Mouse (Mus musculus): ENCODE measurements around the gene Lsamp. TPM values are rescaled to one million over a fixed set of nuclear protein-coding genes. Genes with fewer than 3 reads are reported as not detected.

The Lsamp gene
- polyA plus RNA-seq, 1 experiment, result not detected

DNA sequence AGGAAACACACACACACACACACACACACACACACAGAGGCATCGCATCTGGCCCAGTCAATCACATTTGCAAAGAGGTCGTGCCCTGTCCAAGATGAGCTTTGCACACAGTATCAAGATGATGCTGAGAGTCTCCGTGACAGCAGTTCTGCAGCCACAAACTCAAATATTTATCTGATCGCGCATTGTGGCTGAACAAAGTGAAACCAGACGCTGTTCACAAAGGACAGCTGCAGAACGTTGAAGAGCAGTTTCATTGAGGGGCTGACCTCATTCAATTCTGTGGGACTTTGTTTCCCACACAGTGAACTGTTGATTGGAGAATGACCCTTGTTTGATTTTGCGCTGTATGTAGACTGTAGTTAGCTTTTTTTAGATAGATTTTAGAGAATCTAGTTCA lies 2168.5 kb downstream of the Lsamp start:
- Histone ChIP-seq H3K4me2 (ENCODE audit: low read depth) (peak overlapping the region; percentile 52), H3K36me3 (ENCODE audit: control insufficient read depth, insufficient read depth) (no peaks in the 10 kb centered on the region), H3K79me2 (ENCODE audit: control insufficient read depth, insufficient read depth) (no peaks in the 10 kb centered on the region), H3K27me3 (ENCODE audit: control insufficient read depth, insufficient read depth, insufficient read length) (no peaks in the 10 kb centered on the region), H3ac (ENCODE audit: control insufficient read depth, insufficient read length) (no peak overlapping the region), H3K4me3 (no peak overlapping the region)
- TF ChIP-seq POLR2AphosphoS2 (IDR thresholded peaks at IDR 0.05; ENCODE audit: insufficient read length, low read depth) (no peak), MYOD1 (IDR thresholded peaks at IDR 0.05; ENCODE audit: control insufficient read depth in 1 of 3, insufficient read length in 2 of 3, low read depth in 2 of 3) (peak; percentile 87 to 98 (median 97)), POLR2A (IDR thresholded peaks at IDR 0.05; ENCODE audit: insufficient read length, low read depth) (no peak), E2F4 (IDR thresholded peaks at IDR 0.05; ENCODE audit: insufficient read depth) (no peak), TCF12 (IDR thresholded peaks at IDR 0.05; ENCODE audit: insufficient read depth, poor library complexity, severe bottlenecking) (peak; percentile 63), USF1 (IDR thresholded peaks at IDR 0.05; ENCODE audit: low read depth) (no peak), REST (IDR thresholded peaks at IDR 0.05; ENCODE audit: insufficient read depth, insufficient read length) (no peak), CEBPB (IDR thresholded peaks at IDR 0.05; ENCODE audit: insufficient read depth, poor library complexity, severe bottlenecking) (no peak), MAX (IDR thresholded peaks at IDR 0.05; ENCODE audit: low read depth) (no peak), MYOG (IDR thresholded peaks at IDR 0.05; ENCODE audit: control insufficient read depth in 1 of 3, insufficient read depth in 1 of 3, insufficient read length in 2 of 3, low read depth in 2 of 3) (peak; percentile 24 to 64 (median 50)), SRF (IDR thresholded peaks at IDR 0.05; ENCODE audit: control insufficient read depth, insufficient read length, low read depth) (no peak), TCF3 (IDR thresholded peaks at IDR 0.05; ENCODE audit: insufficient read length, low read depth) (peak; percentile 71)

DNA sequence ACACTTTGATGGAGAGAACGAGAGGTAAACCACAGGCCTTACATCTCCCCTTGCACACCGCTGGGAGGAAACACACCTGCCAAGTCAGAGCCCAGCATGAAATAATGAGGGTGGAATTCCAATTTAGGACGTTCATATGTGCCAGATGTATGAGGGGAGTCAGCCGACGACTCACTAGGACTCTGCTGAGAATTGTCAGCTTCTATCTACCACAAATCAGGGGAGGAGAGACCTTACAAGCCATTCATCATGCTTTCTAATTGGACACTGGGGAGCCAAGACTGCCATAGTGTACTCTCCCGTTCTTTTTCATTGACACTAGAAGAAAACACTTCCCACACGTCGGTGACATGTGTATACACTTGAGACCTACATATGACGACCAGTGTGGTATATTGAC lies 2173.7 kb downstream of the Lsamp start:
- Histone ChIP-seq H3K4me3 (no peak overlapping the region), H3K4me2 (ENCODE audit: low read depth) (no peak overlapping the region)
- no peak for TF ChIP-seq MYOD1 (IDR thresholded peaks at IDR 0.05; ENCODE audit: control insufficient read depth in 1 of 3, insufficient read length in 2 of 3, low read depth in 2 of 3)
- TF ChIP-seq SRF (IDR thresholded peaks at IDR 0.05; ENCODE audit: control insufficient read depth, insufficient read length, low read depth), result no peak
- no peak for TF ChIP-seq POLR2AphosphoS2 (IDR thresholded peaks at IDR 0.05; ENCODE audit: insufficient read length, low read depth)
- TF ChIP-seq REST (IDR thresholded peaks at IDR 0.05; ENCODE audit: insufficient read depth, insufficient read length), result no peak
- TF ChIP-seq E2F4 (IDR thresholded peaks at IDR 0.05; ENCODE audit: insufficient read depth), result no peak
- no peak for TF ChIP-seq CEBPB (IDR thresholded peaks at IDR 0.05; ENCODE audit: insufficient read depth, poor library complexity, severe bottlenecking)
- no peak for TF ChIP-seq USF1 (IDR thresholded peaks at IDR 0.05; ENCODE audit: low read depth)
- TF ChIP-seq MAX (IDR thresholded peaks at IDR 0.05; ENCODE audit: low read depth), result no peak

DNA sequence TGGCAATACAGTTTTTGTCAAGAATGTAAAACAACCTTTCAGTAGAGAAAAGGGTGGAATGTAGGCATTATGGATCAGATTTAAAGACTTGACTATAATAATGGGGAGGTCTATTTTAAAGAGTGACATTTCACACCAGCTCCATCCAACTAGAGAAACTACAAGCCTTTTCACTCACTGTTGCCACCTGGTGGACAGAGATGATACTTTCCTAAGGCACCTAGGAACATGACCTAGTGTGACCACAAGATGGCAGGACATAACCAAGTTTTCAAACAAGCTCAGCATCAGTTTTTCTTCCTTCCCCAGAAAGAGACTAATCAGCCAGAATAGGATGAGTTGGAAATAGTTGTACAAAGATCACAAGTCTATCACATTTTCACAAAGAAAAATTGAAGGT lies 2180.8 kb downstream of the Lsamp start:
- H3K4me3 ChIP-seq, result no peak overlapping the region
- no peak overlapping the region for H3ac ChIP-seq (ENCODE audit: control insufficient read depth, insufficient read length)
- H3K4me2 ChIP-seq (ENCODE audit: low read depth), result no peak overlapping the region
- no peak for TF ChIP-seq REST (IDR thresholded peaks at IDR 0.05; ENCODE audit: insufficient read depth, insufficient read length)
- no peak for TF ChIP-seq POLR2A (IDR thresholded peaks at IDR 0.05; ENCODE audit: insufficient read length, low read depth)
- no peak for TF ChIP-seq MYOG (IDR thresholded peaks at IDR 0.05; ENCODE audit: control insufficient read depth in 1 of 3, insufficient read depth in 1 of 3, insufficient read length in 2 of 3, low read depth in 2 of 3)
- no peak for TF ChIP-seq TCF12 (IDR thresholded peaks at IDR 0.05; ENCODE audit: insufficient read depth, poor library complexity, severe bottlenecking)
- TF ChIP-seq MYOD1 (IDR thresholded peaks at IDR 0.05; ENCODE audit: control insufficient read depth in 1 of 3, insufficient read length in 2 of 3, low read depth in 2 of 3), result no peak
- TF ChIP-seq MAX (IDR thresholded peaks at IDR 0.05; ENCODE audit: low read depth), result no peak
- TF ChIP-seq USF1 (IDR thresholded peaks at IDR 0.05; ENCODE audit: low read depth), result no peak
- no peak for TF ChIP-seq TCF3 (IDR thresholded peaks at IDR 0.05; ENCODE audit: insufficient read length, low read depth)
- no peak for TF ChIP-seq CEBPB (IDR thresholded peaks at IDR 0.05; ENCODE audit: insufficient read depth, poor library complexity, severe bottlenecking)
- no peak for TF ChIP-seq E2F4 (IDR thresholded peaks at IDR 0.05; ENCODE audit: insufficient read depth)
- no peak for TF ChIP-seq SRF (IDR thresholded peaks at IDR 0.05; ENCODE audit: control insufficient read depth, insufficient read length, low read depth)
- no peak for TF ChIP-seq POLR2AphosphoS2 (IDR thresholded peaks at IDR 0.05; ENCODE audit: insufficient read length, low read depth)
- no peaks in the 10 kb centered on the region for H3K79me2 ChIP-seq (ENCODE audit: control insufficient read depth, insufficient read depth)
- no peaks in the 10 kb centered on the region for H3K36me3 ChIP-seq (ENCODE audit: control insufficient read depth, insufficient read depth)
- no peaks in the 10 kb centered on the region for H3K27me3 ChIP-seq (ENCODE audit: control insufficient read depth, insufficient read depth, insufficient read length)

More for the DNA sequence above, 2173.7 kb downstream of the Lsamp start:
- no peaks in the 10 kb centered on the region for H3K79me2 ChIP-seq (ENCODE audit: control insufficient read depth, insufficient read depth)
- no peaks in the 10 kb centered on the region for H3K27me3 ChIP-seq (ENCODE audit: control insufficient read depth, insufficient read depth, insufficient read length)
- no peaks in the 10 kb centered on the region for H3K36me3 ChIP-seq (ENCODE audit: control insufficient read depth, insufficient read depth)
- no peak overlapping the region for H3ac ChIP-seq (ENCODE audit: control insufficient read depth, insufficient read length)

DNA sequence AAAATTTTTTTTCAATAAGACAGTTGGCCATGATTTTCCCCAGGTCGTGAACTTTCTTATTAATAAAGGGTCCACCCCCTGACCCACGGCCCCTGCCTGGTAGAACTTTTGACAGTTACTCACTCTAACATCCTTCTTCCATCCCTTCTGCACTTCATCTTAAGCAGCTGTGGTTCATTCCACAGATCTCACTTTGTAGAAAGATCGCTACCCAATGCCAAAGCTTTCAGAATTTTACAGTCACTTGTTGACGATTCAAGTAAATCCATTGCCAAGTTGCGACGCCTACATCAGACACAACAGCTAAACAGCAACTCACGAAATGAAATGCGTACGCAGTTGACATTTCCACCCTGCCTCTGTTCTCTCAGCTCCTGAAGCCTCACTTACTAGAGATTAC lies 2184.1 kb downstream of the Lsamp start:
- no peaks in the 10 kb centered on the region for H3K79me2 ChIP-seq (ENCODE audit: control insufficient read depth, insufficient read depth)
- H3K27me3 ChIP-seq (ENCODE audit: control insufficient read depth, insufficient read depth, insufficient read length), result no peaks in the 10 kb centered on the region
- H3K36me3 ChIP-seq (ENCODE audit: control insufficient read depth, insufficient read depth), result no peaks in the 10 kb centered on the region
- no peak overlapping the region for H3ac ChIP-seq (ENCODE audit: control insufficient read depth, insufficient read length)
- no peak overlapping the region for H3K4me2 ChIP-seq (ENCODE audit: low read depth)
- TF ChIP-seq REST (IDR thresholded peaks at IDR 0.05; ENCODE audit: insufficient read depth, insufficient read length) (no peak), USF1 (IDR thresholded peaks at IDR 0.05; ENCODE audit: low read depth) (no peak), MYOG (IDR thresholded peaks at IDR 0.05; ENCODE audit: control insufficient read depth in 1 of 3, insufficient read depth in 1 of 3, insufficient read length in 2 of 3, low read depth in 2 of 3) (no peak), CEBPB (IDR thresholded peaks at IDR 0.05; ENCODE audit: insufficient read depth, poor library complexity, severe bottlenecking) (no peak), MAX (IDR thresholded peaks at IDR 0.05; ENCODE audit: low read depth) (no peak), E2F4 (IDR thresholded peaks at IDR 0.05; ENCODE audit: insufficient read depth) (no peak), TCF12 (IDR thresholded peaks at IDR 0.05; ENCODE audit: insufficient read depth, poor library complexity, severe bottlenecking) (no peak), SRF (IDR thresholded peaks at IDR 0.05; ENCODE audit: control insufficient read depth, insufficient read length, low read depth) (no peak), POLR2AphosphoS2 (IDR thresholded peaks at IDR 0.05; ENCODE audit: insufficient read length, low read depth) (no peak), TCF3 (IDR thresholded peaks at IDR 0.05; ENCODE audit: insufficient read length, low read depth) (no peak), MYOD1 (IDR thresholded peaks at IDR 0.05; ENCODE audit: control insufficient read depth in 1 of 3, insufficient read length in 2 of 3, low read depth in 2 of 3) (no peak), POLR2A (IDR thresholded peaks at IDR 0.05; ENCODE audit: insufficient read length, low read depth) (no peak)
- H3K4me3 ChIP-seq, result no peak overlapping the region
